Mouse (Mus musculus) adrenal gland, postnatal 25 days (tissue): Measurements from ENCODE around the gene Acss3. TPM values are rescaled to one million over a fixed set of nuclear protein-coding genes. Genes with fewer than 3 reads are reported as not detected.

Experiments
- DNase-seq: peaks from one replicate; pipeline ENCODE4 v3.0.0; 2021; ENCODE audit warnings: mixed read lengths
- total RNA-seq: library from RNA; stranded (reverse); gene quantifications from 2 replicates; pipeline ENCODE4 v1.2.3, GENCODE M21; 2021

Acss3 gene
- total RNA-seq, 1 experiment from 2014 or later: 21.5 TPM

GRCm38 (mm10) chr10:107011142-107011541 is 112.3 kb downstream of the Acss3 start:
- DNase-seq: no peak

DNA sequence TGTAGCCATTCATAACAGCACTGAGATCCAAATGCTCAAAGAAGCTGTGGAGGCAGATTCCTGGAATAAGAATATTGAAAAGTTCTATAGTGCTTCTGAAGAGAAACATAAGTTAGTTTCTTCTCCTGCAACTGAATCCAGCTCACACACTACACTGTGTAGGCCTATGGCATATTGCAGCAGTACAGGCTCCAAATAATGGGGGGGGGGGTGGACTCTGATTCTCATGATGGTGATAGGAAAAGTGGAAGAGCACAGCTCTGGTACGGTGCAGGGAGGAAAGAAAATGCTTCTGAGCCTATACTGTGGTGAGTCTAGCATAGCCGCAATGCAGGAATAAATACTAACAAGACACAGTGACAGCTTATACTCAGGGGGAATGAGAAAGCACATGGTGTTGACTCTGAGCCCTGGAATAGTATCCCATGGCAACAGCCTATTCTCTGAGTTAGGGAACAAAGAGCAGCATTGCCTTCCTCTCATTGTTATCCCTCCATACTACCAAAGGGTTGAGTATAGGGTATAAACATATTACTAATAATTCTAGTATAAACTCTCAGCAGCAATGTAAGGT is 125.3 kb downstream of the Acss3 start:
- no peak for DNase-seq

DNA sequence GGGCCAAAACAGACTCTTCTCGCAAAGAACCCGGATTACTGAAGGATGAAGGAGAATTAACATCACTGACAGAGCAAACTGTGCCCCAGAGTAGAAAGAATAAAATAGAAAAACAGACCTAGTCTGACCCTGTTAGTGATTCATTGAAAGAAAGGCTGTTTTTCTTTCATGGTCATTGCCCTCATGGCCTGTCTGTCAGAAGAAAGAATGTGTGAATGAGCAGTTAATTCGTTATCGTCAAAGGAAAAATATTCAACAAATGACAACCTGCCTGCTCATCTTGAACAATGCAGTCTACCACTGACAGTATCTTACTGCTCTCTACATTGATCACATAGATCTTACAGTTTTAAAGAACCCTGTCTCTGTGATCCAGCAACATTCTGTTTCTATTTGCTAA is 134.0 kb downstream of the Acss3 start:
- no peak for DNase-seq

- DNase-seq: no peak
Observed at GRCm38 (mm10) chr10:106975193-106976141, 148.0 kb downstream of the Acss3 start.

DNA sequence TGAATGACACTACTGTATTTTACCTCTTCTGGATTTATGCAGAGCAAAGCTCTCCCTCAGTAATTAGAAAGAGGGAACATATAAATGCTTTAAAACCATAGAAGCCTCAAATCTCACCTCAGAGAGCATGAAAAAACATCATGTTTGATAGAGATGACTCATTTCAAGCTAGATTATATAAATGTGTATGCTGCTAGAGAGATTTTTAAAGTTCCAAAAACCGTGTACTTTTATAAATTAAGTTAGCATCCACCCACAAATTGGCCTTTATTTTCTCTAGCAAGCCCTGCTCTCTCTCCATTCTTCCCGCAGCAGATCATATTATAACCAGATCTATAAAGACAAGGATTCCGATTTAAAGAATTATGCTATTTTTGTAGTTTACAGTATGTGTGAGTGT is 164.4 kb downstream of the Acss3 start:
- no peak for DNase-seq

DNA sequence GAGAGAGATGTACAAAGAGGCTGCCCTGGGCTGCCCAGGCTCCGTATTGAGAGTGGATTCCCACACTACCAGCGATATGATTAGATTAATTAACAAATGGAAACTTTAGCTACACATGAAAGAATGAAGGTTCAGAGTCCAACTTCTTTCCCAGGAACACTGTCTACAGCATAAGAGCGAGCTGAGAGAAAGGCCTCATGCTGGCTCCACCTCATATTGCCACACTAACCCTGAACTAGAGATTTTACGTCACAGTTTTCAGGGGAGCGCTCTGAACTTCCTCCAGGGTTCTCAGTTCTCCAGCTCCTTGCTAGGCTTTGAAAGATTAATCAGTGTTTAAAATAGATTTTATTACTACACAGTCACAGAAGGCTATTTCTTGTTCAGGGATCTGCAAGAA is 182.1 kb downstream of the Acss3 start:
- DNase-seq: no peak

DNA sequence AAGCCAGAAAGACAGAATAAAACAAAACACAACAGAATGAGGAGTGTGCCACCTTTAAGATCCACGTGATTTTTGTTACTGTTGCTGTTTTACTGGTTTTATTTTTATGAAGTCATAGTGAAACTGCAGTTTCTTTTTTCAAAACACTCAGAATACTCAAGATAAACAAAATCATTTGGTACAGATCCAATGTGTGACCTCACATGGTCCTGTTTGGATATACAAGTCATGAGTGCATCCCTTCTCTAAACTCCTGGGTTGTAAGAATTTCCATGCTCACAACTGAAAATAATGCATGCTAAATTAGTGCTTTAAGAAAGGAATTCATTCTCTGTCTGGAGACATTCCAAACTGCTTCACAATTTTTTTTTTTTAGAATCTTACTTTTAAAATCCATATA is 184.0 kb downstream of the Acss3 start:
- no peak for DNase-seq

DNA sequence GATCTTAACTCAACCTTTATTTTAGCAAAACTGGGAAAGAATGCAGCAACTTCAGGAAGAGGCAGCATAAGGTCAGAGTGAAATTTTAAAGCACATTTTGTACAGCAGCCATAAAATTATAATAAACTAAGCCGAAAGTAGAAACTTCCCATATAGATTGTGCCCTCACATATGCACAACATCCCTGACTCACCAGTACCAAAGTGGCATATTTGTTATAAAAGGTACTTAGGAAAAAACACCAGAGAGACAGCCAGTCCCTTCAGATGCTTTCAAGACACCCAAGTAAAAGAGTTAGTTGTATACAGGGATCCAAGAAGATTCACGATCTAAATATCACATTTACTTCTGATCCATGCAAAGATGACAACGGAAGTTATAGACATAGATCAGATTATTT is 184.6 kb downstream of the Acss3 start:
- no peak for DNase-seq

DNA sequence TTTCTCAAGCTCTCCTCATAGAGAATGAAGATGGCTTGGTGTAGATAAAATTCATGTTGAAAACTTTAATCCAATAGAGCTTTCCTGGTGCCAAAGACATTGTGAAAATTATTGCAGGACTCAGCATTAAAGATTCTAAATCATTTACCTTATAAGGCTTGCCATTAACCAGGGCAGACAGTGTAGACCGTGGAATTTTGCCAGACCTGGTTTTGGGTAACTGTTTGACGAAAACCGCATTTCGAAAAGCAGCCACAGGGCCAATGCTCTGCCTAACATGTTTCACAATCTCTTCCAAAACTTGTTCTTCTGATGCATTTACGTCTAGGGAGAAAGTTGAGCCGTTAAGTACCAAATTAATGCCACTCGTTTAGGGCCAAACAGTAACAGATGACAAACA is 186.5 kb downstream of the Acss3 start:
- no peak for DNase-seq

GRCm38 (mm10) chr10:106932571-106933073 is 190.8 kb downstream of the Acss3 start:
- DNase-seq: no peak

DNA sequence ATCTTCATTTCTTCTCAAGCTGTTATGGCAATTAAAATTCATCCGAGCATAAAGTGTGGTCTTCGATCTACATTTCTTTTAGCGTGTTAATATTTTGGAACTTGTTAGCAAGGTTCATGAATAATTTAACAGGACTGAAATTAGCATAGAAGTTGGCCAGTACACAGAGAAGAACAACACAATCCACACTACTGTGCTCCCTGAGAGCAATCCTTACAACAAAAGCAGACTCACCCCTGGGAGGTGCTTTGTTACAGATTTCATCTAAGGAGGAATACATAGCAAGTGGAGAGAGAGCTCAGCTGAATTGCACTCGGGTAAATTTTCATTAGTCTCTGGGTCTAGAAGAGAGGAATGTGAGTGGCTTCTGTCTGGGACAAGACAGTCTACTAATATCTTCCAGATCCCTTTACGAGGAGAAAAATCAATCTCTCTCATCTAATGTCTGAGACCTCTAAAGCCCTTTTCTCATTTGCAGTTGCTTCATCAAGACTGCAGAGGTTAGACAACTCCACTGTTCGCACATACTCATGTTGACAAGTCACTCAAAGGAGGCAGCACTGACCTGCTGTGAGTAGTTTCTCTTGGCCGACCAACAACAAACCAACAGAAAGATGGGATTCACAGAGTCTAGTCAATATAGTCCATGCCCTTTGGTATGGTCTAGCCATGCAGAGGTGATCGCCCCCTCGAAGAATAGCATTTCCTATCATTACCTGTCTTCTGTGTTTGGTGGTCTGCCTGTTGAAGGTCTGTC is 194.7 kb downstream of the Acss3 start:
- no peak for DNase-seq

DNA sequence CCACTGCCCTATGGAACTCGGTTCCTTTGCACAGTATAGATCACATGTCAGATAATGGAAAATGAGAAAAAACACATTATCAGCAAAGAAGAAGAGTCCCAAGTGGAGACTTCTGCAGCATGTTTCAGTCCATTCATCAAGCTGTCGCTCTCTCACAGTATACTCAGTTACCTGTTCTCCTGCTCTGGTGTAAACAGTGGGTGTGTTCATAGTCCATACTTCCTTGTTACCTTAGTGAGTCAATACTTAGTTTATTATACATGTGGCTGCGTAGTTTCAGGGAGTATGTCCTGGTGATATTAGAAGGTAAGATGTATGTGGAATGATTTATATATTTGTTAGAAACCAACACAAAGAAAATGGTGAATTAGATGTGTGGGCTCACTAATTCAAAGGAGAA is 198.7 kb downstream of the Acss3 start:
- no peak for DNase-seq

GRCm38 (mm10) chr10:106924334-106924733 is 199.1 kb downstream of the Acss3 start:
- no peak for DNase-seq

DNA sequence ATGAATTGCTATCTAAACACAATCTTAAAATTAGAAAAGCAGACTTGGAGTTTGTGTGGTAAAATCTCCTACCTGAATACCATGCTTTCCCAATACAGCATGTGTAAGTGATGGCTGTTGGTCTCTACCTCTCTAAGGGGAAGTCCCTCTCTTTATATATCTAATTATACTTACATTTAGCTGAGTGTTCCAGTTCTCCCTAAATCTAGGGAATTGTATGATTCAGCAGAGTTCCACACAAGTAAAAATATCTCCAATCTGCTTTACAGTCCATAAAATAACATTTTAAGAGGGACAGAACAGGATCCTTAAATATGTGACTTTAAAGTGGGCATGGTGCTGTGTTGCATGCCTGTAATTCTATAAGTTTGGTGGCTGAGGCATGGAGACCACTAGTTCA is 208.6 kb downstream of the Acss3 start:
- no peak for DNase-seq

GRCm38 (mm10) chr10:106914275-106914674 is 209.2 kb downstream of the Acss3 start:
- no peak for DNase-seq

GRCm38 (mm10) chr10:106913032-106913431 is 210.4 kb downstream of the Acss3 start:
- no peak for DNase-seq

- no peak for DNase-seq
Observed at GRCm38 (mm10) chr10:106910108-106910507, 213.4 kb downstream of the Acss3 start.

DNA sequence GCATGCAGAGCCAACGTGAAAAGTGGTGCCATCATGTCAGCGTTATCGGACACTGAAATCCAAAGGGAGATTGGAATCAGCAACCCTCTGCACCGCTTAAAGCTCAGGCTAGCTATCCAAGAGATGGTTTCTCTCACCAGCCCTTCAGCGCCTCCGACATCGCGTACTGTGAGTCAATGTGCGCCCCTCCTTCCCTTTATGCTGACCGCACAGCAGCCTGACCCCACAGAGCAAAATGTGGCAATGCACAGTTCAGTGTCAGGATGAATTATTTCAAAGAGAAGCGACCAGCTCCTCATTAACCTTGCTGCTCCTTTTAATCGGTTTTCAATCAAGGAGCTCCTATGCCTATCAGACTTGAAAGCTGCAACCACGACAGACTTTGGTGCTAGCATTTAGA is 227.1 kb downstream of the Acss3 start:
- DNase-seq: no peak
